Mouse (Mus musculus) lung, postnatal 0 days (tissue): ENCODE data around the gene Dnajc1.

Experiments
- CTCF ChIP-seq: IDR thresholded peaks from 2 replicates; pipeline ENCODE4 v1.5.1; 2016; ENCODE audit warnings: antibody characterized with exemption, mild to moderate bottlenecking
- EP300 ChIP-seq: IDR thresholded peaks from 2 replicates; pipeline ENCODE4 v1.6.1; 2016; ENCODE audit warnings: antibody characterized with exemption, mild to moderate bottlenecking, control low read depth

DNA sequence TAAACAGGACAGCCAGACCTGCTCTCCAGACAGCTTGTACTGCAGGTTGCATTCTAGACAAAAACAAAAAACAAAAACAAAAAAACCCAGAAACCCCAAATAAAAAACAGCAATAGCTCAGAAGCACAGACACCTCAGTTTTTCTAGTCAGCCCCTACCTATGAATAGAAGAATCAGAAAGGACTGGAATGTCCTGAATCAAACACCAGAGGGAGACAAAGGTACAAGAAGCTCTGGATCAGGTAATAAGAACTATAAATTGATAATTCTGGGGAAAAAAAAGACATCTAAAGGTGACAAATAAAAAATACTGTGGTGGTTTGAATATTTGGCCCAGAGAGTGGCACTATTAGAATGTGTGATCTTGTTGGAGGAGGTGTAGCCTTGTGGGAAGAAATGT, 37.3 kb downstream of the Dnajc1 start:
- TF ChIP-seq CTCF (peak; percentile 22; the same call in 1 of the 2 replicates), EP300 (no peak)
